Mouse (Mus musculus) lung, adult 18-20 months (tissue): ENCODE data around the gene 1700088E04Rik.

Experiments used
- DNase-seq, 2 experiments: peaks; one replicate each; pipeline ENCODE4 v3.0.0; 2022; ENCODE audit warnings: mixed read lengths in 2 of 2

The 1700088E04Rik gene

DNA sequence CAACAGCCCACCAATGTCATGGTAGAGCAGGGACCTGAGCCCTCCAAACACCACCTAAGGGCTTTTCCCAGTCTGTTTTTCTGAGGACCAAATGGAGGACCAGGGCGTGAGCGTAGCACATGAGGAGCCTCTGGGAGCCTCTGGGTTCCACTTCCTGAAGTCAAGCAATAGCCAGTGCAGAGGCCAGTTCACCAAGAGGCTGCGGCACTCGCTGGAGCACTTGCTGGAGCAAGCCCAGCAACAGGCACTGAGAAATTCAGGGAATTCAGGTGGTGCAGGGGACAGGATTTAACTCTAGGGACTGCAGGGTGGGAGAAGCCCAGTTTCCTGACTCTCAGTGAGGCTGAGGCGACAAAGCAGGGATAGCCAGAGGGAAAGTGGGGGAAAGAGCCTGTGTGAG is 42.8 kb downstream of the 1700088E04Rik start:
- no peak for DNase-seq

DNA sequence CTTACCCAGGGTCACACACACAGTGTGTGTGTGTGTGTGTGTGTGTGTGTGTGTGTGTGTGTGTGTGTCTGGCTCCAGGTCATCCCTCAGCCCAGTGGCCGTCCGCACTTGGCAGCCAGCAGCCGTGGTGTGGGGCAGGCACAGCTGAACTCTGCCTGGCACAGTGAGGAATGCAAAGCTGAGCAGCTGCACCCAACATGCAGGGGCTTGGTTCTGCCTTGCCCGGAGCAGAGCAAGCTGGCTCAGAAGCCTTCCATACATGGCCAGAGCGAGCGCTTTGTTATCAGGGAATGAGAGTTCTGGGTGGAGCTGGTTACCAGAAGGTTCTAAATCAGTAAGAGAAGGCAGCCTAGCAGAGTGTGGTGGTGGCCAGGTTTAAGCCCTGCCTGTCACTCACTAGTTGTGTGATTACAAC is 43.4 kb downstream of the 1700088E04Rik start:
- peak; percentile 35 to 39 for DNase-seq

- DNase-seq = no peak
These were observed 43.9 kb downstream of the 1700088E04Rik start for GRCm38 (mm10) chr15:79097135-79097534.

- DNase-seq = no peak
These were observed 44.5 kb downstream of the 1700088E04Rik start for GRCm38 (mm10) chr15:79096556-79096955.

DNA sequence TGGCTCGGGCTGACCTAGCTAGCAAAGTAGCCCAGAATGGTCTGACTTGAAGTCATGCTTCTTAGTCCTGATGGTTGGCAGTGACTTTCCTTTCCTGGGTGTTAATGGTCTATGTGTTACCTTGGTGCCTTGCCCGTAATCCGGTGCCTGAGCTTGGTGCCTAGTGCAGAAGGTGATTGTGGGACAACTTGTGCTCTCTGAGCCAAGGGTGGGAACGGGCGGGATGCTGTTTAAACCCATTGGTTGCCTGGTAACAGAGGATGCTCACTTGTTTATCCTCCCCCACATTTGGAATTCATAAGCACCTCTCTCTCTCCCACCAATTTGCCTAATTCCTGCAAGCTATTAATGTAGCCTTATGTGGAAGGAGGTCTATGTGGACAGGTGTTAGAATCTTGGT is 45.6 kb downstream of the 1700088E04Rik start:
- no peak for DNase-seq

DNA sequence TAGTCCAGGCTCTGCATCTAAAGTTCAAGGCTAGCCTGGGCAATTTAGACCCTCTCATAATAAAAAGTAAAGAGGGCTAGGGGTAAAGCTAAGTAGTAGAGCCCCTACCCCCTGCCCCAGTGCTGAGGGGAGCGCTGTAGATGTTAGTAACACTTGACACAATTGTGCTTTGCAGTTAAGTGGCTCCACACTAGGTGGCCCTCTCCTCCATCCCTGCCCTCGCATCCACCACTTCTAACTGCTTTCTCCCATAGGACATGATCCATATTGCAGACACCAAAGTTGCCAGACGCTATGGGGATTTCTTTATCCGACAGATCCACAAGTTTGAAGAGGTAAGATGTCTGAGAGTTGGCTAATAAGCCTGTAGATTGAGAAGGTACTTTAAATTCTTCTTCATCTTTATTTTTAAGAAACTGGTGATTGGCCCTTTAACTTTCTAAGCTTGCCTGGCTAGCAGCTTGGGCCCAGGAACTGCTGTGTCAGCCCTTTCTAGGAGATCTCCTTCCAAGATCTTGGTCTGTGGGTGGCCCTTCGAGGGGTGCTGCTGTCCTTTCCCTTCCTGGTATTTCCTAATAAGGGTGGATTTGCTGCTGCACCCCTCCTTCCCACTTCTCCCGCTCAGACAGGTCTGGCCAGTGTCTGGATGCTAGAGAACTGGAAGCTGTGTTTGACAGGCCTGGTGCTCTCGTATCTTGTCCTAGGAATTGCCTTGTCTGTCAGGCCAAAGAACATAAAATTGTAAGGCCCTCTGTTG is 47.8 kb downstream of the 1700088E04Rik start:
- peak in 1 of 2 experiments; percentile 38 for DNase-seq

GRCm38 (mm10) chr15:79092284-79092683 is 48.8 kb downstream of the 1700088E04Rik start:
- DNase-seq = no peak

DNA sequence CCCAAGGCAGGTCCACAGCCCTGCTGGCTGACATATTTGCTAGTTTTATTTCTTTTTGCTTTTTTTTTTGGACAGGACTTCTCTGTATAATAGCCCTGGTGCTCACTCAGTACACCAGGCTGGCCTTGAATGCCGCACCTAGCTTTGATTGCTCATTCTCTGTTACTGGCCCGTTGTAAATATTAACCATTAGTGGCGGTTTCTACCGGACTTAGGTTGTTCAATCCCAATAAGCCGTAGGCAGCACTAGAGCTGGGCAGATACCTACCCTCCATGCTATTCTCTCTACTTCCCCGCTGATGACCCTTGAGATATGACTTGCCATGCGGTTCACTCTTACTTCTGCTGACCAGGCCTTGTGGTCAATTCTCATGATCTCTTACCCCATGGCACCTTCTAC is 61.5 kb downstream of the 1700088E04Rik start:
- DNase-seq = no peak
